Mouse (Mus musculus): ENCODE data around the gene Kif5a.

The Kif5a gene

DNA sequence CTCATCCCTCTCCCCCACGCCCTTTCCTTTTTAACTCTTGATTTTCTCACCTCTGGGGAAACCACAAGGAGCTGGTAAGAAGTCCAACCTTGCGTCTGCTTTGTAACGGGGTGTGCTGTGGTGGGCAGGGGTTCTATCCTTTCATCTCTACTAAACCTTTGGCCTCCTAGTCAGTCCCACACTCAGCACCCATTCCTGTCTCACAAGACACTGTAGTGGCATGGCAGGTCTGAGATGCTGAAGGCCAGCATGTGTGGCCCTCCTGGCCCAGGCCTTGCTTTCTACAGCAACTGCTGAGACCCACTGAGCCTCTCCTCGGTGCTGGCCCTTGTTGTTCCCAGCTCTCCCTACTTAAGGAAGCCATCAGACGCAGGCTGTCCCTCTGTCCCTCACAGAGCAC, 9.2 kb upstream of the Kif5a start:
- in situ Hi-C loops (cut with MboI; ENCODE audit: low pct_unique_long_range_greater_than_20kb in 1 of 2, low sequenced_read_pairs in 2 of 2, unreplicated experiment in 1 of 2): no loop called here

DNA sequence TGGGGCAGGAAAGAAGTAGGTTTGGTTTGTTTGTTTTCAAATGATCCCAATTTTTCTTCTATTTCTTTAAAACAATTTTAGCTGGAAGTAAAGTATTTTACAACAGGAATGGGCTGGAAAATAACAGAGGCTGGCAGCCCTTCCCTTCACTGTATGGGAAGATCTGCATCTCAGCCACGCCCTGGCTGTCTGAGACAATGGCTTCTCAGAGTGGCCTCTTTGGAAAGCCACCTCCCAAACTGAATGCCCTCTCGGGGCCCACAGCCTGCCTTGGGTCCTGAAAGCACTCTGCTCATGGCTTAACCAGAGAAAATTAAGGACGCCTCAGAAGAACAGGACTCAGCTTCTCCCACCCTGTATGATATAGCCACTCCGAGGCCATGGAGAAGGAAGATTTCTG, 6.7 kb upstream of the Kif5a start:
- in situ Hi-C loops (cut with MboI; ENCODE audit: low pct_unique_long_range_greater_than_20kb in 1 of 2, low sequenced_read_pairs in 2 of 2, unreplicated experiment in 1 of 2): no loop called here

DNA sequence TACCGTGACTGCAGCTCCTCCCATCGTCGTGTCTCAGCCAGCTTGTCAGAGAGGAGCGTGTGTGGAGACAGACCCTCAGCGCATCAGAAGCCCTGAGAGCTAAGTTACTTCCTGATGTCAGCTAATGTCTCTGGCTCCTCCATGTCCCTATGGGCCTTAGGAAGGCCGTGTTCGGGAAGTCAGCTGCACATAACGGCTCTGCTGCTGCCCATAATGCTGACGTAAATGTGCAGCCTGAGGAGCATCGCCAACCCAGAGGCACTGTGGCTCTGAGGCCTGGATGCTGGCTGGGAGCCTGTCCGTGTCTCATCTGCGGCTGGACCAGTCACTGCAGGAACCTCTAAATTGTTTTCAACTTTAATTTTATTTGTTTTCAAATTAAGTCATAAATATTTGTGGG, 5.9 kb upstream of the Kif5a start:
- in situ Hi-C loops (cut with MboI; ENCODE audit: low pct_unique_long_range_greater_than_20kb in 1 of 2, low sequenced_read_pairs in 2 of 2, unreplicated experiment in 1 of 2): no loop called here

DNA sequence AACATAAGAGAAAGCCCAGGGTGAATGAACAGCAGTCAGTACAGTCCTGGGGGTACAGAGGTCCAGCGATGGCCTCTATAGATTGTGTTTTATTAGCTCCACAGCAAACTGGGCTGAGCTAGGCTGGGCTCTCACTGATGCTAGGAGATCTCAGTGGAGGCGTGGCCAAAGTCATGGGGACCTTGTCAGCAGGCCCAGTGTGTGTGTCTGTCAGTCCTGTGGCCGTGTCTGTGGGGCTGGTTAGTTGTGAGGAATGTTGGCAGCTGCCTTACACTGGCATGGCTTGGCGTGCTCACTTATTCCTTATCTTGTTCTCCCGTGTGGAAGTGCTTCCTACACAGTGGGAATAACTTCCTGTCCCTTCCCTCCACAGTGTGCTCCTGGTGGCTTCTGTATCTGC, 5.3 kb upstream of the Kif5a start:
- in situ Hi-C loops (cut with MboI; ENCODE audit: low pct_unique_long_range_greater_than_20kb in 1 of 2, low sequenced_read_pairs in 2 of 2, unreplicated experiment in 1 of 2): no loop called here

DNA sequence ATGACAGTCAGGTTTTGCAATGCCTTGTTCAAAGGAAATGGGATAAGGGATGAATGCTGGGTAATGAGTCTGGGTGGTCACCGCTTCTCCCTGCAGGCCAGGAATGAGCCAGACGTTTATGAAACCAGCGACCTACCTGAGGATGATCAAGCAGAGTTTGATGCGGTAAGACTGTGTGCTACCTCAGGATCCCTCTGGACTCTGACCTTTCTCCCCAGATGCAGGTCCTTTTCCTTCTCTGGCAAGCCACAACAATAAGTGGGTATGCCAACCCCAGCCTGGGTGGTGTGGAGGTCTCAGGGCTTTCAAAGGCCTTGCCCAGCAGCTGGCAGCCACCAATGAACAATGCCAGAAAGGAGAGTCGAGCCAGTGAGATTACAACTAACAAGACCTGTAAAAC, 4.2 kb upstream of the Kif5a start:
- in situ Hi-C loops (cut with MboI; ENCODE audit: low pct_unique_long_range_greater_than_20kb in 1 of 2, low sequenced_read_pairs in 2 of 2, unreplicated experiment in 1 of 2): no loop called here

DNA sequence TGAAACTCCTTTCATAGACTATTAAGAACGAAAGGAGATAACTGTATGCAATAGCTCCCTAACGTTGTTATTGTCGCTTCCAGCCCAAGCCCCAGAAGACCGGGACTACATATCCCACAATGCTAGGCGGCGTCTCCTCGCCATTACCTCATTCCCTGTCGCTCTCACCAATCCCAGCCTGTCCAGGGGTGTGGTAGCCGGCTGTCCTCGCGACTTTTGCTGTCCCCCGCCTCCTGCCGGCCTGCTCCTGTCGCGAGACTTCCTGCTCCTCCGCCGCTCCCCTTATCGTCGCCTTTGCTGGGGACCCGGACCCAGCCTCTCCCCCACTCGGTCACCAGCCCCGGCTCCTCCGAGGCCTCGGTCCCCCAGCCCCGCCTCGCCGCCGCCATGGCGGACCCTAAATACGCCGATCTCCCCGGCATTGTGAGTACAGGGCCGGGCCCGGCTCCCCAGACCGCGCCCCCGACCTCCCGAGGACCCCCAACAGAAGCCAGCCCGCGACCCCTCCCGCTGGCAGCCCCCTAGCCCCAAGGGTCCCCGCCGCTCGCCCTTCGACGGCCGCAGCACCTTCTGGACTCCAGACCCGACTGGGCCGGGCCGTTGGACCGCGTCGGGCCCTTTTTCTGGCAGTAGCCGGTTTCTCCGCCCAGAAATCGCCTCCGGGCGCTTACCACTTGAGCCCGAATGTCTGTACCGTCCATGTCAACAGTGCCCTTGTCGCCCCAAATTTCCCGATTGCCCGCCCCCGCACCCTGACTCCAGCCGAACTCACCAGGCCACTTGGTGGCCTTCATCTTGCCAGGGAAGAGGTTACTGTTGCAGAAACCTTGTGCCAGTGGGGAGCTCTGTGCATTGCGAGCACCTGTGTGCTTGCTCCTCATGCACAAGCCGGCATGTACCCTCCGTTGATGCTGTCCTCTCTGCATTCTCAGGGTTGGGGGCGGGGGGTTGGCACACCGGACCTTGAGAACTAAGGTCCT, 3.3 kb upstream of the Kif5a start, which contains the start of gene Dctn2:
Gene Dctn2 (plus strand): TSS at position 257 of the 980 bp plus-strand sequence.
- in situ Hi-C loops (cut with MboI; ENCODE audit: low pct_unique_long_range_greater_than_20kb in 1 of 2, low sequenced_read_pairs in 2 of 2, unreplicated experiment in 1 of 2): no loop called here

DNA sequence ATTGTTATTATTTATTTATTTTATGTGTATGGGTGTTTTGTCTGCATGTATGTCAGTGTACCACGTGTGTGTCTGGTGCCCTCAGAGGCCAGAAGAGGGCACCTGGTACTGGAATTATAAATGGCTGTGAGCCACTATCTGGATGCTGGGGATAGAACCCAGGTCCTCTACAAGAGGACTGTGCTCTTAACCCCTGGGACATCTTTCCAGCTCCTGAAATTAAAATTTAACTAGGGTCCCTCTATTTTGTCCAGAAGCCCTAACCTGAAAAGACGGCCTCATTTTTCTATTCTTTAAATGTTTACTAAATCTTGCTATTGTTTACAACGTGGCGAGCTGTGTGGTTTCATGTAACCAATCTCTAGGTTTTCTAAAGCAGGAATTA, 2.6 kb upstream of the Kif5a start:
- in situ Hi-C loops (cut with MboI; ENCODE audit: low pct_unique_long_range_greater_than_20kb in 1 of 2, low sequenced_read_pairs in 2 of 2, unreplicated experiment in 1 of 2): no loop called here

DNA sequence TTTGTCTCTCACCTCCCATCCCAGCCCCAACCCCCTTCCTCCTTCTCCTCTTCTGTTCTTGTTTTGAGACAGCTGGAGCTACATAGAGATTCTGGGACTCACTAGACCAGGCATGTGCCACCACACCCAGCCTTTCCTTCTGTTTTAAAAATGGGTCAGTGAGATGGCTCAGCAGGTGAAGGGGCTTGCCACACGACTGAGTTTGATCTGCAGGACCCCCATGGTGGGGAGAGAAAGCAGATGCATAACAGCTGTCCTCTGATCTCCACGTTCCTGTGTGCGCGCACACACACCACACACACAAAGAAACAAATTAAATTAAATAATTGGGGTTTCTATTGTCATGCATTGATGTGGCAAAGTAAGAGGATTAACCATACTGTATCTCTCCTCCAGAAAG, 1.8 kb upstream of the Kif5a start:
- in situ Hi-C loops (cut with MboI; ENCODE audit: low pct_unique_long_range_greater_than_20kb in 1 of 2, low sequenced_read_pairs in 2 of 2, unreplicated experiment in 1 of 2): no loop called here

DNA sequence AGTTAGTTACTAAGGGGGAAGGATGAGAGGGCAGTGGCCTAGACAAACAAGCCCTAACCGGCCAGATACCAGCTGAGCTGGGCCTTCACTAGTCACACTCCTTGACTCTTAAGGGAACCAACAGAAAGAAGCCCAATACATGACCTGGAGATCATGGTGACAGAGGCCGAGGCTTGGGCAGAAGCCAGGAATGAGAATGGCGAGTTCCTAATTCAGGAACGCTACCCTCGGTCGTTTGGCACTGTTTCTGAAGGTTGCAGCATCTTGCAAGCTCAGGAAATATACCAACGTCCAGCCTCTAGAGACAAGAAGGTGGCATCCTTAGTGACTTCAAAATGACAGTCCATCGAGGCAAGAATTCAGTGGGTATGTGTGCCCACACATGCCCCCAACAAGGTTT, 1.2 kb upstream of the Kif5a start:
- in situ Hi-C loops (cut with MboI; ENCODE audit: low pct_unique_long_range_greater_than_20kb in 1 of 2, low sequenced_read_pairs in 2 of 2, unreplicated experiment in 1 of 2): no loop called here

DNA sequence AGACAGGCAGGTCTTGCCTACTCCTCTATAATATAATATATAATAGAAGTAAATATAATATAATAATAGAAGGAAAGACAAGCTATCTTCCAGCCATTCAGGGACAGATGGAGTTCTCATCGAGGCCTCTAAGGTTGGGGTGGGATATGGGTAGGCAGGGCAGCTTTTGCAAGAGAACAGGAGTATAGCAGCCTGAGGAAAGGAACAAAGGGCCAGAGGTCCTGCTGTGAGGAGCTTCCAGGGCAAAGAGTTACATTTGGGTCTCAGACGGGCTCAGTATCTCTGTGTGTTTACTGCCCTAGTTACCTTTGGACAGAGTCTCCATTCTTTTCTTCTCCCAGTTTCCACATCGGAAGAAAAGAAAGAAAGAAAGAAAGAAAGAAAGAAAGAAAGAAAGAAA, 483 bp upstream of the Kif5a start:
- in situ Hi-C loops (cut with MboI; ENCODE audit: low pct_unique_long_range_greater_than_20kb in 1 of 2, low sequenced_read_pairs in 2 of 2, unreplicated experiment in 1 of 2): no loop called here

DNA sequence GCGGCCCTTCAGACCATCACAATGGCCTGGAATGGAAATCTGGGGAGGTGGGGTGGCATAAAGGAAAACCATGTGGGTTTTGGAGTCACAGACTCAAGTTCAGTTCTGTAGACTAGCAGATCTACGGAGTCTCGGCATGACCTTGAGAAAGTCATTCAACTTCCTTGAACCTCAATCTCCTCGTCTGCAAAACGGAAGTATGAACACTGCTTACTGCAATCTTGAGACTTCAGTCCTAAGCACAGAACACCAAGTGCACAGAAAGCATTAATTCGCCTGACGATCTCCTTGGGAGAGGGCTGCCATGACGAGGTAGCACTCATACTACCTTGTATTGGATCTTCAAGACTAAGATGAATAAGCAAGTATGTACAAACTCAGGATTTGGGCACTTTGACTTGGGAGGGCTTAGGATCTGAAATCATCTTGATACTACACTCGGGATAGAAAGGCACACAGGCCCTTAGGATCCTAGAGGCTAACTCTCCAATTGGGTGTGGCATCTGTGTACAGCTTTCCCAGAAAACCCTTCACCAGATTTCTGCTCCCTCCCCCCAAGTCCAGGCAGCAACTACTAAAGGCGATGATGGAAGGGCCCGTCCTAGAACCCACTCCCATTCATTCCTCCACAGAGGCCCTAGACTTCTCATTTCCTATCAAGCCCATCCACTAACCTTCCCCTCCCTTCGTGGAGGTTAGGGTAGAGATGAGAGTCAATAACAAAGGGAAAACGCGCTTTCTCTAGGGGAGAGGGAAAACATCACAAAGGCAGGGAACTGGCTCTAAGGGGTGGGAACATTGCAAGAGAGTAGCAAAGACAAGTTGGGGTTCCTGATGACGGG, 1.2 kb downstream of the Kif5a start:
- in situ Hi-C loops (cut with MboI; ENCODE audit: low pct_unique_long_range_greater_than_20kb in 1 of 2, low sequenced_read_pairs in 2 of 2, unreplicated experiment in 1 of 2): no loop called here

DNA sequence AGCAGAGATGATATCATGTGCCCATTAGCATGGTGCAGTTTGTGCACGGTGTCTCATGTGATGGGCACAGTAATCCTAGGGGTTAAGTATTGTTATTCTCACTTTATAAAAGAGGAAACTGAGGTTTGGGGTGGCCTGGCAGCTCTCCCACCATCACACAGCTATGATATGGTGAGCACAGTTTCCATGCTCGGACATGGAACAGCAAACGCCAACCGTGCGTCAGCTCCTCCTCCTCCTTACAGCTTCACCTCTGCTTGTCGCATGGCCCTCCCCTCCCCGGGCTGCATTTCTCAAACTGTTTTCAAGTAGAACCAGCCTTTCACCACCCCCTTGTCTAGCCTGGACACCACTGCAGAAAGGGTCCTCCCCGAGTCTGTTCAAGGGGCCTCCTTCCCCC, 4.7 kb downstream of the Kif5a start:
- in situ Hi-C loops (cut with MboI; ENCODE audit: low pct_unique_long_range_greater_than_20kb in 1 of 2, low sequenced_read_pairs in 2 of 2, unreplicated experiment in 1 of 2): no loop called here

DNA sequence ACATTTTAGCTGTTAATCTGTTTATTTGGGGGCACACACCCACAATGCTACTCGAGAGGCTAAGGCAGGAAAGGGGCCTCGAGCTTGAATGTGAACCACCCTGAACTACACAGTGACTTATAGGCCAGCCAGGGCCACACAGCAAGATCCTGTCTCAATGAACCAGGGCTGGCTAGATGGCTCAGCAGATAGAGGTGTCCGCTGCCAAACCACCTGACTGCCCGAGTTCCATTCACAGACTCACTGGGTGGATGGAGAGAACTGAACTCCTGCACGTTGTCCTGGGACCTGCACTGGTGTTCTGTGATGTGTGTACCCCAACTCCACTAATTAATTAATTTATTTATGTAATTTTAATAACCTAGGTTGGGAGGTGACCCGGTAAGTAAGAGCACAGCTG, 5.4 kb downstream of the Kif5a start:
- in situ Hi-C loops (cut with MboI; ENCODE audit: low pct_unique_long_range_greater_than_20kb in 1 of 2, low sequenced_read_pairs in 2 of 2, unreplicated experiment in 1 of 2): no loop called here

DNA sequence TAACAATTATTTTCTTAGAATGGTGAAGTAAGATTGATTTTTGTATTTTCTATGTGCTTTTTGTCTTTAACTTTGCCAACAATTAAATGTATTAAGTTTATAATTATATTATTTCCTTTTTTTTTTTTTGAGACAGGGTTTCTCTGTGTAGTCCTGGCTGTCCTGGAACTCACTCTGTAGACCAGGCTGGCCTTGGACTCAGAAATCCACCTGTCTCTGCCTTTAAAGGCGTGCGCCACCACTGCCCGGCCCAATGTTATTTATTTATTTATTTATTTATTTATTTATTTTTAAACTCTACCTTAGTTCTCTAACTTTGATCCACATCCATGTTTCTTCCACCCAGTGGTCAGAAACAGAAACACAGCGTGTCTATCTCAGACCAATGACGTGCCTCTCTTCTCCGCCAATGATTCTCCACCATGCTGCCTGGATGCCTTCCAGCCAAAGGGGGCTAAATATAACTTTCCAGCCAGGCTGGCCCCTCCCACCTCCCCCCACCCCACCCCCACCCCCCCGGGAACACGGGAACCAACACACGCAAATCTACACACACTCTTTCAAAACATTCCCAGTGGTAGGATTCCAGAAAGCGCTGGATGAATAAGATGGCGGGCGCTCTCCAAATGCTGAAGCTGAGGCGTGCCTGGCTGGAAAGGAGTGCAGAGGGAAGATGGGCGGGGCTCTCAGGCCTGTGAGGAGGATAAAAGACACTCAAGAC, 7.4 kb downstream of the Kif5a start:
- in situ Hi-C loops (cut with MboI; ENCODE audit: low pct_unique_long_range_greater_than_20kb in 1 of 2, low sequenced_read_pairs in 2 of 2, unreplicated experiment in 1 of 2): no loop called here

DNA sequence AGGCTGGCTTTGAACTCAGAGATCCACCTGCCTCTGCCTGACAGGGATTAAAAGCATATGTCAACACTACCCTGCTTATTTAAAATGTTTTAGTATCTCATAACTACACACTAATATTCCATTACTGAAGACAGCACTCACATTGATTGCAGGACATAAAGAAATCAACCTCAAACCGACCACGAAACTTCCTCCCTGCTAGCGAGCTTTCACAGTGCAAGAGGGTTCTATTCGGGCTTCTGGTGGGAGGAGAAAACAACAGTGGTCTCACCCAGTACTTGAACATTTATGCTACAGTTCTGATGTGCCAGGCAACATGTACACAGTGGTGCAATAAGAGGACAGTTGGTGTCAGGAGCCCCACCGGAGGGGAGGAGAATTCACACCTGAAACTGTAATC, 12.3 kb downstream of the Kif5a start:
- in situ Hi-C loops (cut with MboI; ENCODE audit: low pct_unique_long_range_greater_than_20kb in 1 of 2, low sequenced_read_pairs in 2 of 2, unreplicated experiment in 1 of 2): no loop called here

DNA sequence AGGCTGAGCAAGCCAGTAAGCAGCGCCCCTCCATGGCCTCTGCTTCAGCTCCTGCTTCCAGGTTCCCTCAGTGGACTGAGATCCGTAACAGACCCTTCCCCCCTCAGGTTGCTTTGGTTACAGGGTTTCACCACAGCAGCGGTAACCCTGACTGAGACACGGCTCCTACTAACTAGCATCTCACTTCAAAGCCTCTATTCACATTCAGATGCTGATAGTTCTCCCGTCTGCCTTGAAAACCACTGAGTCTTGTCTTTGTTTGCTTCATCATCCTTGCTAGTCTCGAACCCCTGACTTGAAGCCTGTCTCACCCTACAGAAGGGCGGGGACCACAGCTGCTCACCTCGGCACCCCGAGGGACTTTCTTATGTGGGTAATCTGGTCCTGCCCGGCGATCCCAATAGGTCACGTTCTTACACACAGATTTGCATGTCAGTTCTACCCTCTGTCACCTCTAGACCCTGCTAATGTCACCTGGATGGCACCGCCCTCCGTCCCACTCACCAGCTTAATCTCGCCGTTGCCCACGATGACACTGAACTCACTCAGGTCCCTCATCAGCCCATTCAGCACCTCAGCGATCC, 24.8 kb downstream of the Kif5a start:
- in situ Hi-C loops (cut with MboI; ENCODE audit: low pct_unique_long_range_greater_than_20kb in 1 of 2, low sequenced_read_pairs in 2 of 2, unreplicated experiment in 1 of 2): no loop called here

DNA sequence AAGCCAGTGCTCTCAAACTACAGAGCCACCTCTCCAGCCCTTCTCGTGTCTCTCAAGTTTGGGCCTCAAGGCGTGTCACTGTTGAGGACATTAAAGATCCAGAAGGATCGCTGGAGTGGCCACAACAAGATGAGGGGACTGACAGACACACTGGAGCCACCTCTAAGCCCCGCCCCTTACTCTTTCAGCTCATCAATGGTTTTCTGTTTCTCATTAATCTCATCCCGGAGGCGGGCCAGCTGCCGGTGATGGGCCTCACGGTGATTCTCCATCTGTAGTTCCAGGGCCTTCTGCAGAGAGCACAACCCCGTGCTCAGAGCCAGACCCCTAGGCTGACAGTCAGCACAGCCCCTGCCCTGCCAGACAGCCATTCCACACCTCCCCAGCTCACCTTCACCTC, 26.6 kb downstream of the Kif5a start:
- in situ Hi-C loops (cut with MboI; ENCODE audit: low pct_unique_long_range_greater_than_20kb in 1 of 2, low sequenced_read_pairs in 2 of 2, unreplicated experiment in 1 of 2): no loop called here

DNA sequence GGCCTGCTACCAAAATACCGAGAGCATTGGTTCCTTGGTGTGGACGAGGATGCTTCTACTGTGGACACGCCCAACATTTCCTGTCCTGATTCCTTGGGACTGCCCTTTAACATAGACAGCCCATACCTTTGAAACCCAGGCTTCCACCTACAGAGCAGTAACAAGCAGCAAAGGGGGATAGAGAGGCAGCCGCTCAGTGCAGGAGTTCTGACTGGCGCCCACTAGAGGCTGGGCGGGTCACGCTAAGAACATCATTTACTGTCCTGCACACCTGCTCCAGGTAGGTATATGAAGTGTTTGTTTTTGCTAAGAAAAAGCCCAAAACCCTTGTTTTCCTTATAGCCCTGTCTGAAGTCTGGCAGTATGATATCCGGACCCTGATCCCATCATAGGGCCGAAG, 30.0 kb downstream of the Kif5a start:
- in situ Hi-C loops (cut with MboI; ENCODE audit: low pct_unique_long_range_greater_than_20kb in 1 of 2, low sequenced_read_pairs in 2 of 2, unreplicated experiment in 1 of 2): no loop called here

DNA sequence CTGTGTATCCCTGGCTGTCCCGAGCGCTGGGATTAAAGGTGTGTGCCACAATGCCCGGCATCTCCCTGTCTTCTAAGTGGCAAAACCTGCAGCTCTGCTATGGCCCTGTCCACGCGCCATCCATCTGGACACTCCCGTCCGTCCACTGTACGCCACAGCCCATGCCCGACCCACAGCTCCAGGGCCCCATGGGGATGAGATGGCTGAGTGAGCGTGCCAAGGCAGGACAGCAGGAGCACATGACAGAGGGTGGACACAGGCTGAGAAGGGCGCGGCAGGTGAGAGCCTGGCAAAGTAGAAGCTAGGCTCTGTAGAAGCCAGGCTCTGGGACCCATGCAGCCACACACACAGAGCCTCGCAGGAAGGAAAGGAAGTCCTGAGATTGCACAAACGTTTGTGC, 31.4 kb downstream of the Kif5a start:
- in situ Hi-C loops (cut with MboI; ENCODE audit: low pct_unique_long_range_greater_than_20kb in 1 of 2, low sequenced_read_pairs in 2 of 2, unreplicated experiment in 1 of 2): no loop called here
